Mouse (Mus musculus) small intestine, adult 2 months (tissue): ENCODE measurements around the gene Hacd2.

Experiments
- CTCF ChIP-seq: fragments of 200-500 bp; IDR thresholded peaks from 2 replicates; pipeline ENCODE4 v1.5.1; 2012; ENCODE audit warnings: low read depth, mild to moderate bottlenecking, control low read depth, inconsistent platforms, low read length, moderate library complexity, mixed read lengths; ENCODE audit not compliant: insufficient replicate concordance, insufficient read length; ENCODE audit errors: extremely low read depth
- POLR2A ChIP-seq: fragments of 200-500 bp; IDR thresholded peaks from 2 replicates; pipeline ENCODE4 v1.6.1; 2012; ENCODE audit warnings: low read depth, mild to moderate bottlenecking, control low read depth, inconsistent platforms, low read length, moderate library complexity

DNA sequence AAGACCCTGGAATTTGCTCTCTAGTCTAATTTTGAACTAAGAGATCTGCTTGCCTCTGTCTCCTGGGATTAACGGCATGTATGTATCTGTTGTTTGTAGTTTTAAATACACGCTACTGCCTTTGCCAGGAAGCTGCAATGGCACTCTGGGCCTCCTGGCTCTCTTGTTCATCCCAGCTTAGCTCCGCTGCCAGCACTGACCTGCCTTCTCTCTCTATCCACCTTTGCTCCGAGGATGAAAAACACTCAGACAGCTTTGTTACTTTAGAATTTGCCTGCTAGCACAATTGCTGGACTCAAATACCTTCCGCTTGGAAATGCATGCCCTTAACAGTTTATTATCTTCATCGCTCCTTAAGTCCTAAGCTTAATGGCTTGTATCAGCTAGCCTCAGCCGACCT is 18.8 kb downstream of the Hacd2 start:
- TF ChIP-seq CTCF (no peak), POLR2A (no peak)
